Mouse (Mus musculus) midbrain, embryonic 16.5 days (tissue): ENCODE data around the gene Sh2d7. TPM values are rescaled to one million over a fixed set of nuclear protein-coding genes. Genes with fewer than 3 reads are reported as not detected.

ENCODE experiments used
- ATAC-seq: fragments of 200-750 bp; cut with Nextera tagmentation; 2 replicates; pipeline ENCODE4 v1.8.0; 2017; ENCODE audit warnings: moderate TSS enrichment
- H3K27ac ChIP-seq: fragments of 300-500 bp; sonication (generic); 2 replicates; pipeline ENCODE4 v1.5.1; 2014; ENCODE audit warnings: mild to moderate bottlenecking, low read length, mixed read lengths
- H3K27me3 ChIP-seq: fragments of 300-500 bp; sonication (generic); 2 replicates; pipeline ENCODE4 v1.6.1; 2014; ENCODE audit warnings: low read depth, low read length, mixed read lengths; ENCODE audit not compliant: control insufficient read depth, insufficient read depth
- H3K36me3 ChIP-seq: fragments of 300-500 bp; sonication (generic); 2 replicates; pipeline ENCODE4 v1.6.1; 2014; ENCODE audit warnings: mild to moderate bottlenecking, low read length, moderate library complexity, mixed read lengths; ENCODE audit not compliant: control insufficient read depth, insufficient read depth
- H3K4me1 ChIP-seq: fragments of 300-500 bp; sonication (generic); 2 replicates; pipeline ENCODE4 v1.6.1; 2014; ENCODE audit warnings: mild to moderate bottlenecking, low read length, mixed read lengths; ENCODE audit not compliant: control insufficient read depth, insufficient read depth
- H3K4me2 ChIP-seq: fragments of 300-500 bp; sonication (generic); 2 replicates; pipeline ENCODE4 v1.6.1; 2014; ENCODE audit warnings: mild to moderate bottlenecking, low read length, mixed read lengths
- H3K4me3 ChIP-seq: fragments of 300-500 bp; sonication (generic); 2 replicates; pipeline ENCODE4 v1.5.1; 2014; ENCODE audit warnings: low read depth, mild to moderate bottlenecking, low read length, moderate library complexity, mixed read lengths
- H3K9ac ChIP-seq: fragments of 300-500 bp; sonication (generic); 2 replicates; pipeline ENCODE4 v1.6.1; 2014; ENCODE audit warnings: low read depth, low read length, mixed read lengths
- H3K9me3 ChIP-seq: fragments of 300-500 bp; sonication (generic); replicated peaks from 2 replicates; pipeline ENCODE4 v1.6.1; 2014; ENCODE audit warnings: mild to moderate bottlenecking, low read length, mixed read lengths; ENCODE audit not compliant: control insufficient read depth, poor library complexity, severe bottlenecking
- WGBS: fragments of 180-500 bp; shearing (Covaris S2); extraction: QIAGEN DNeasy Blood & Tissue Kit; methylation state at CpG from one replicate; pipeline ENCODE4 v1.1.7; 2014; 5-methylcytosine and 5-hydroxymethylcytosine counted together
- polyA plus RNA-seq: library from polyadenylated mRNA; unstranded; fragments of >200 nt; fragmentation: Nextera tagmentation; extraction: Ambion mirVana; gene quantifications from 2 replicates; pipeline ENCODE4 v1.2.1, GENCODE M21; 2015

The Sh2d7 gene
- polyA plus RNA-seq, 1 experiment from 2014 or later, result not detected

GRCm38 (mm10) chr9:54552409-54552808 lies 13.6 kb downstream of the Sh2d7 start:
- WGBS, result 23% methylated on average over 5 of the region's 5 CpGs
- Histone ChIP-seq H3K9me3 (no peaks in the 10 kb centered on the region), H3K27ac (no peak overlapping the region), H3K4me2 (no peak overlapping the region), H3K36me3 (peaks cover 9% of the 10 kb centered on the region; the same call in 1 of the 2 replicates), H3K4me3 (no peak overlapping the region), H3K4me1 (no peaks in the 10 kb centered on the region), H3K27me3 (no peaks in the 10 kb centered on the region), H3K9ac (no peak overlapping the region)
- ATAC-seq, result no peak

GRCm38 (mm10) chr9:54555044-54555443 lies 16.3 kb downstream of the Sh2d7 start:
- Histone ChIP-seq H3K27ac (no peak overlapping the region), H3K36me3 (no peaks in the 10 kb centered on the region)
- WGBS, result 79% methylated on average over 2 of the region's 2 CpGs

GRCm38 (mm10) chr9:54558731-54559130 lies 19.9 kb downstream of the Sh2d7 start:
- Histone ChIP-seq H3K27me3 (no peaks in the 10 kb centered on the region), H3K9ac (no peak overlapping the region), H3K9me3 (no peaks in the 10 kb centered on the region), H3K4me2 (no peak overlapping the region; the same call in 1 of the 2 replicates), H3K4me3 (no peak overlapping the region), H3K27ac (no peak overlapping the region), H3K4me1 (peaks cover 6% of the 10 kb centered on the region; the same call in 1 of the 2 replicates), H3K36me3 (no peaks in the 10 kb centered on the region)
- no peak for ATAC-seq
- WGBS, result 91% methylated on average over 8 of the region's 8 CpGs

More at GRCm38 (mm10) chr9:54555044-54555443, 16.3 kb downstream of the Sh2d7 start:
- H3K4me2 ChIP-seq, result no peak overlapping the region
- no peaks in the 10 kb centered on the region for H3K27me3 ChIP-seq
- no peak overlapping the region for H3K4me3 ChIP-seq
- ATAC-seq, result no peak
- peaks cover under 1% of the 10 kb centered on the region; the same call in 1 of the 2 replicates for H3K4me1 ChIP-seq
- no peaks in the 10 kb centered on the region for H3K9me3 ChIP-seq
- no peak overlapping the region for H3K9ac ChIP-seq

- Histone ChIP-seq H3K36me3 (no peaks in the 10 kb centered on the region), H3K4me1 (peaks cover 6% of the 10 kb centered on the region; the same call in 1 of the 2 replicates), H3K27me3 (no peaks in the 10 kb centered on the region), H3K27ac (no peak within 1 kb of the TSS), H3K9me3 (no peaks in the 10 kb centered on the region), H3K4me2 (peak within 1 kb of the TSS; percentile 80), H3K4me3 (peak within 1 kb of the TSS; percentile 64), H3K9ac (peak within 1 kb of the TSS; percentile 81)
- ATAC-seq, result peak; percentile 96
- under 1% methylated on average over 40 of the region's 54 CpGs for WGBS
Observed at GRCm38 (mm10) chr9:54559771-54560471, 21.1 kb downstream of the Sh2d7 start, which contains the start of gene Cib2. Gene Cib2 (minus strand): TSS chr9:54560218.

GRCm38 (mm10) chr9:54560831-54561601 lies 22.2 kb downstream of the Sh2d7 start:
- 91% methylated on average over 8 of the region's 8 CpGs for WGBS
- Histone ChIP-seq H3K9ac (no peak overlapping the region), H3K9me3 (no peaks in the 10 kb centered on the region), H3K4me3 (no peak overlapping the region), H3K27me3 (no peaks in the 10 kb centered on the region), H3K27ac (no peak overlapping the region), H3K36me3 (no peaks in the 10 kb centered on the region), H3K4me2 (no peak overlapping the region; the same call in 1 of the 2 replicates), H3K4me1 (peaks cover 6% of the 10 kb centered on the region; the same call in 1 of the 2 replicates)
- no peak for ATAC-seq

GRCm38 (mm10) chr9:54566958-54567357 lies 28.2 kb downstream of the Sh2d7 start:
- 60% methylated on average over 4 of the region's 4 CpGs for WGBS
- no peak overlapping the region for H3K9ac ChIP-seq
- no peak for ATAC-seq

GRCm38 (mm10) chr9:54568732-54569131 lies 29.9 kb downstream of the Sh2d7 start:
- Histone ChIP-seq H3K27ac (no peak overlapping the region), H3K4me3 (no peak overlapping the region), H3K4me1 (no peaks in the 10 kb centered on the region), H3K4me2 (no peak overlapping the region), H3K36me3 (no peaks in the 10 kb centered on the region), H3K9me3 (no peaks in the 10 kb centered on the region), H3K27me3 (no peaks in the 10 kb centered on the region), H3K9ac (no peak overlapping the region)
- 36% methylated on average over 2 of the region's 2 CpGs for WGBS
- ATAC-seq, result no peak

More at GRCm38 (mm10) chr9:54566958-54567357, 28.2 kb downstream of the Sh2d7 start:
- H3K4me1 ChIP-seq, result no peaks in the 10 kb centered on the region
- no peaks in the 10 kb centered on the region for H3K9me3 ChIP-seq
- no peak overlapping the region for H3K27ac ChIP-seq
- no peak overlapping the region for H3K4me3 ChIP-seq
- no peaks in the 10 kb centered on the region for H3K27me3 ChIP-seq
- H3K4me2 ChIP-seq, result no peak overlapping the region
- no peaks in the 10 kb centered on the region for H3K36me3 ChIP-seq

GRCm38 (mm10) chr9:54571130-54571839 lies 32.5 kb downstream of the Sh2d7 start:
- WGBS, result 84% methylated on average over 9 of the region's 9 CpGs
- Histone ChIP-seq H3K36me3 (no peaks in the 10 kb centered on the region), H3K4me3 (no peak overlapping the region), H3K9me3 (no peaks in the 10 kb centered on the region), H3K27ac (no peak overlapping the region), H3K4me1 (no peaks in the 10 kb centered on the region), H3K4me2 (no peak overlapping the region), H3K9ac (no peak overlapping the region), H3K27me3 (no peaks in the 10 kb centered on the region)
- no peak for ATAC-seq
